Mouse (Mus musculus) G1E (cell line): ENCODE data around the gene Plin2.

Source experiments
- CTCF ChIP-seq: IDR thresholded peaks from 2 replicates; pipeline ENCODE4 v1.5.1; 2012; ENCODE audit warnings: low read depth, low read length, inconsistent platforms, mixed read lengths
- GATA2 ChIP-seq: IDR thresholded peaks from 2 replicates; pipeline ENCODE4 v1.6.1; 2012; ENCODE audit warnings: low read depth, low read length, inconsistent platforms, borderline replicate concordance
- POLR2AphosphoS5 ChIP-seq: IDR thresholded peaks from 2 replicates; pipeline ENCODE4 v1.6.1; 2012; ENCODE audit warnings: low read depth, low read length, inconsistent platforms; ENCODE audit not compliant: insufficient replicate concordance
- TAL1 ChIP-seq: conservative IDR thresholded peaks from 2 replicates; pipeline ENCODE4 v1.6.1; 2012; ENCODE audit warnings: low read depth, low read length, inconsistent platforms, mixed read lengths

DNA sequence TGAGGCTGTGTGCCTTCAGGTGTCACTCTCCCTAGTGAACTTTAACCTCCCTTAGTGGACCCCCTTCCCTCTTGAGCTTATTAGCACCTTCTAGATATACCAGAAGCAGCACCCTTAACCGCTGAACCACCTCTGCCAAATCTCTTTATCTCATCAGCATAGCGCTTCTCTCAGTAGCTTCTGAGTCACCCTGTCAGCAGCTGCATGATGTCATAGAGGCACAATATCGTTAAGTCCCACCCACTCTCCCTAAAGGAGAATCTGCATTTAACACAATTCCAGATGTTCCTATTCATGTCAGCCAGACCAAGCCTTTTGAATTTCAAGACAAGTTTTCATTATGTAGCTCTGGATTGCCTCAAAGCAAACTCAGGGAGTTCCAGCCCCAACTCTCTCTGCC is 16.7 kb upstream of the Plin2 start:
- no peak for TF ChIP-seq CTCF
- no peak for TF ChIP-seq GATA2
- TF ChIP-seq POLR2AphosphoS5: no peak
- no peak for TF ChIP-seq TAL1
